In genomic region chr9:77782201-77782600, GRCm38 (mm10) we compare ENCODE assay signal across 18 mouse cellular contexts. TPM values are rescaled to one million over a fixed set of nuclear protein-coding genes. Genes with fewer than 3 reads are reported as not detected.
DNase-seq lines count a peak whose midpoint lies in the region; ATAC-seq and TF ChIP-seq lines count a peak whose summit lies in the region.
"Had no signal": no experiment of that assay in that cellular context is flagged by ENCODE, and none has a peak within 500 bp of the region (broad histone marks: within the 10 kb centered on the region; RNA-seq: fewer than 3 reads in every experiment).

No protein-coding gene starts in this region.

- H3K4me3 ChIP-seq in liver, postnatal 0 days (ENCODE audit: low read depth, low read length), result no peak overlapping the region
- H3K4me3 ChIP-seq in kidney, embryonic 16.5 days (ENCODE audit: low read length), result no peak overlapping the region
- H3K4me3 ChIP-seq in stomach, postnatal 0 days (ENCODE audit: low read depth, low read length), result no peak overlapping the region
- H3K4me3 ChIP-seq: erythroblast, embryonic 14.5 days; heart, embryonic 10.5 days; left cerebral cortex, adult 2 months; limb, embryonic 13.5 days; midbrain, embryonic 15.5 days had no signal

- H3K27me3 ChIP-seq in liver, postnatal 0 days (ENCODE audit: insufficient read depth, low read length), result no peaks in the 10 kb centered on the region
- H3K27me3 ChIP-seq in kidney, embryonic 16.5 days (ENCODE audit: insufficient read depth, low read length), result no peaks in the 10 kb centered on the region
- H3K27me3 ChIP-seq in stomach, postnatal 0 days (ENCODE audit: control insufficient read depth, insufficient read depth, low read length), result no peaks in the 10 kb centered on the region
- H3K27me3 ChIP-seq: limb, embryonic 13.5 days; midbrain, embryonic 15.5 days had no signal

- peak; percentile 6; the same call in 1 of the 2 replicates for TF ChIP-seq CTCF in liver, postnatal 0 days (IDR thresholded peaks at IDR 0.05; ENCODE audit: low read depth)
- no peak for TF ChIP-seq CTCF in stomach, postnatal 0 days (IDR thresholded peaks at IDR 0.05; ENCODE audit: low read depth)

- no peak for DNase-seq in liver, postnatal 0 days
- no peak for DNase-seq in liver
- peak; percentile 31 for DNase-seq in lung, postnatal 10 days
- DNase-seq in stomach, postnatal 0 days (ENCODE audit: low spot score), result no peak
- DNase-seq in frontal cortex, postnatal 36 days (ENCODE audit: low spot score in 2 of 2), result no peak
- no peak for DNase-seq in layer of hippocampus, adult 11-12 months (ENCODE audit: low spot score)
- no peak for DNase-seq in thymus, postnatal 36 days
- DNase-seq: cerebellum, postnatal 25 days; forebrain, postnatal 0 days; gastrocnemius, postnatal 14 days; heart, postnatal 14 days had no signal

- no peak for TF ChIP-seq EP300 in liver, postnatal 0 days (IDR thresholded peaks at IDR 0.05; ENCODE audit: low read depth)
- no peak for TF ChIP-seq EP300 in stomach, postnatal 0 days (optimal IDR thresholded peaks at IDR 0.05)

- no peaks in the 10 kb centered on the region for H3K9me3 ChIP-seq in liver, postnatal 0 days (ENCODE audit: low read length)
- no peaks in the 10 kb centered on the region for H3K9me3 ChIP-seq in kidney, embryonic 16.5 days (ENCODE audit: low read length)
- no peaks in the 10 kb centered on the region for H3K9me3 ChIP-seq in stomach, postnatal 0 days (ENCODE audit: control insufficient read depth, low read length)
- H3K9me3 ChIP-seq: heart, embryonic 10.5 days; limb, embryonic 13.5 days; midbrain, embryonic 15.5 days had no signal

- H3K4me2 ChIP-seq in liver, postnatal 0 days (ENCODE audit: low read depth, low read length), result no peak overlapping the region
- H3K4me2 ChIP-seq in kidney, embryonic 16.5 days (replicated peaks; ENCODE audit: low read depth, low read length), result no peak overlapping the region; the same call in 1 of the 2 replicates
- H3K4me2 ChIP-seq in stomach, postnatal 0 days (replicated peaks; ENCODE audit: low read depth), result no peak overlapping the region
- H3K4me2 ChIP-seq: hindbrain, embryonic 14.5 days; limb, embryonic 13.5 days; midbrain, embryonic 15.5 days had no signal

- peaks cover 85% of the 10 kb centered on the region for H3K36me3 ChIP-seq in liver, postnatal 0 days (replicated peaks; ENCODE audit: insufficient read depth, low read length)
- peaks cover 32% of the 10 kb centered on the region for H3K36me3 ChIP-seq in kidney, embryonic 16.5 days (ENCODE audit: insufficient read depth, low read length)
- peaks cover 13% of the 10 kb centered on the region; the same call in 1 of the 2 replicates for H3K36me3 ChIP-seq in stomach, postnatal 0 days (ENCODE audit: control insufficient read depth, insufficient read depth, low read length)

- H3K4me1 ChIP-seq in liver, postnatal 0 days (ENCODE audit: insufficient read depth), result no peaks in the 10 kb centered on the region
- H3K4me1 ChIP-seq in kidney, embryonic 16.5 days (ENCODE audit: insufficient read depth, low read length), result peaks cover 27% of the 10 kb centered on the region
- no peaks in the 10 kb centered on the region for H3K4me1 ChIP-seq in stomach, postnatal 0 days (replicated peaks; ENCODE audit: control insufficient read depth, insufficient read depth)
- H3K4me1 ChIP-seq: heart, embryonic 10.5 days; limb, embryonic 13.5 days; midbrain, embryonic 15.5 days had no signal

- 0 out of 2 replicates have a peak overlapping the region, but pooled peaks have one; percentile 7 for H3K27ac ChIP-seq in liver, postnatal 0 days (ENCODE audit: low read depth)
- peak overlapping the region; percentile 90; the same call in 1 of the 2 replicates for H3K27ac ChIP-seq in kidney, embryonic 16.5 days (ENCODE audit: low read length)
- no peak overlapping the region for H3K27ac ChIP-seq in stomach, postnatal 0 days (replicated peaks)
- H3K27ac ChIP-seq: heart, embryonic 10.5 days; hindbrain, embryonic 14.5 days; left cerebral cortex, adult 2 months; limb, embryonic 13.5 days; midbrain, embryonic 15.5 days had no signal

- WGBS in liver, postnatal 0 days (ENCODE audit: insufficient replicate concordance), result 52% methylated on average over 4 of the region's 4 CpGs
- 44% methylated on average over 4 of the region's 4 CpGs for WGBS in kidney, embryonic 16.5 days
- WGBS in stomach, postnatal 0 days, result 44% methylated on average over 4 of the region's 4 CpGs

- H3K9ac ChIP-seq in liver, postnatal 0 days (replicated peaks), result no peak overlapping the region
- H3K9ac ChIP-seq in kidney, embryonic 16.5 days (replicated peaks; ENCODE audit: low read length), result no peak overlapping the region
- no peak overlapping the region for H3K9ac ChIP-seq in stomach, postnatal 0 days (ENCODE audit: low read length)
- H3K9ac ChIP-seq: forebrain, postnatal 0 days; hindbrain, embryonic 14.5 days; limb, embryonic 13.5 days; midbrain, embryonic 15.5 days had no signal

- no peak for ATAC-seq in liver, postnatal 0 days
- ATAC-seq in kidney, embryonic 16.5 days (ENCODE audit: low FRiP score, low TSS enrichment), result peak; percentile 87
- ATAC-seq in stomach, postnatal 0 days (ENCODE audit: low FRiP score, low TSS enrichment), result 0 out of 2 replicates have a peak, but pooled peaks have one; percentile 18
- ATAC-seq: midbrain, embryonic 15.5 days had no signal

RNA-seq across cellular contexts. Expression of gene Gclc, which starts 27.9 kb away (rescaled TPM):
- polyA plus RNA-seq in liver, postnatal 0 days (2015; fragmentation: Nextera tagmentation; extraction: Ambion mirVana), result 22.9 and 24.0 TPM in 2 replicates
- 24.0 and 26.8 TPM in 2 replicates for polyA plus RNA-seq in kidney, embryonic 16.5 days (2015; fragmentation: Nextera tagmentation; extraction: Ambion mirVana)
- 18.1 and 20.2 TPM in 2 replicates for polyA plus RNA-seq in stomach, postnatal 0 days (2015; fragmentation: Nextera tagmentation; extraction: Ambion mirVana)
